Mouse (Mus musculus) embryonic facial prominence, embryonic 14.5 days (tissue): ENCODE results near the gene Orc1. TPM values are rescaled to one million over a fixed set of nuclear protein-coding genes. Genes with fewer than 3 reads are reported as not detected.

ENCODE experiments used
- ATAC-seq: fragments of 200-750 bp; cut with Nextera tagmentation; 2 replicates; pipeline ENCODE4 v1.8.0; 2017; ENCODE audit warnings: low read depth, moderate number of reproducible peaks, moderate TSS enrichment
- DNase-seq: peaks from one replicate; pipeline ENCODE4 v3.0.0-alpha.2; 2015; ENCODE audit warnings: low spot score
- H3K27ac ChIP-seq: fragments of 300-500 bp; sonication (generic); replicated peaks from 2 replicates; pipeline ENCODE4 v1.5.1; 2014; ENCODE audit warnings: low read depth, mild to moderate bottlenecking, low read length, moderate library complexity
- H3K27me3 ChIP-seq: fragments of 300-500 bp; sonication (generic); replicated peaks from 2 replicates; pipeline ENCODE4 v1.6.1; 2014; ENCODE audit warnings: low read length; ENCODE audit not compliant: control insufficient read depth, insufficient read depth
- H3K36me3 ChIP-seq: fragments of 300-500 bp; sonication (generic); 2 replicates; pipeline ENCODE4 v1.6.1; 2014; ENCODE audit warnings: low read length, mixed read lengths; ENCODE audit not compliant: control insufficient read depth, insufficient read depth
- H3K4me1 ChIP-seq: fragments of 300-500 bp; sonication (generic); 2 replicates; pipeline ENCODE4 v1.6.1; 2014; ENCODE audit warnings: antibody characterized with exemption, low read length; ENCODE audit not compliant: control insufficient read depth, insufficient read depth
- H3K4me2 ChIP-seq: fragments of 300-500 bp; sonication (generic); 2 replicates; pipeline ENCODE4 v1.6.1; 2014; ENCODE audit warnings: low read depth, mild to moderate bottlenecking, low read length, moderate library complexity, mixed read lengths
- H3K4me3 ChIP-seq: fragments of 300-500 bp; sonication (generic); 2 replicates; pipeline ENCODE4 v1.5.1; 2014; ENCODE audit warnings: low read depth, mild to moderate bottlenecking, low read length
- H3K9ac ChIP-seq: fragments of 300-500 bp; sonication (generic); 2 replicates; pipeline ENCODE4 v1.6.1; 2014; ENCODE audit warnings: low read depth, mild to moderate bottlenecking, low read length, moderate library complexity, mixed read lengths
- H3K9me3 ChIP-seq: fragments of 300-500 bp; sonication (generic); 2 replicates; pipeline ENCODE4 v1.6.1; 2016; ENCODE audit warnings: low read length; ENCODE audit not compliant: control insufficient read depth
- WGBS: fragments of 180-500 bp; shearing (Covaris S2); extraction: QIAGEN DNeasy Blood & Tissue Kit; methylation state at CpG from one replicate; pipeline ENCODE4 v1.1.7; 2014; 5-methylcytosine and 5-hydroxymethylcytosine counted together
- polyA plus RNA-seq: library from polyadenylated mRNA; unstranded; fragments of >200 nt; fragmentation: Nextera tagmentation; extraction: Ambion mirVana; gene quantifications from 2 replicates; pipeline ENCODE4 v1.2.1, GENCODE M21; 2014

Orc1 gene
- 7.8 and 8.2 TPM in 2 replicates for polyA plus RNA-seq

DNA sequence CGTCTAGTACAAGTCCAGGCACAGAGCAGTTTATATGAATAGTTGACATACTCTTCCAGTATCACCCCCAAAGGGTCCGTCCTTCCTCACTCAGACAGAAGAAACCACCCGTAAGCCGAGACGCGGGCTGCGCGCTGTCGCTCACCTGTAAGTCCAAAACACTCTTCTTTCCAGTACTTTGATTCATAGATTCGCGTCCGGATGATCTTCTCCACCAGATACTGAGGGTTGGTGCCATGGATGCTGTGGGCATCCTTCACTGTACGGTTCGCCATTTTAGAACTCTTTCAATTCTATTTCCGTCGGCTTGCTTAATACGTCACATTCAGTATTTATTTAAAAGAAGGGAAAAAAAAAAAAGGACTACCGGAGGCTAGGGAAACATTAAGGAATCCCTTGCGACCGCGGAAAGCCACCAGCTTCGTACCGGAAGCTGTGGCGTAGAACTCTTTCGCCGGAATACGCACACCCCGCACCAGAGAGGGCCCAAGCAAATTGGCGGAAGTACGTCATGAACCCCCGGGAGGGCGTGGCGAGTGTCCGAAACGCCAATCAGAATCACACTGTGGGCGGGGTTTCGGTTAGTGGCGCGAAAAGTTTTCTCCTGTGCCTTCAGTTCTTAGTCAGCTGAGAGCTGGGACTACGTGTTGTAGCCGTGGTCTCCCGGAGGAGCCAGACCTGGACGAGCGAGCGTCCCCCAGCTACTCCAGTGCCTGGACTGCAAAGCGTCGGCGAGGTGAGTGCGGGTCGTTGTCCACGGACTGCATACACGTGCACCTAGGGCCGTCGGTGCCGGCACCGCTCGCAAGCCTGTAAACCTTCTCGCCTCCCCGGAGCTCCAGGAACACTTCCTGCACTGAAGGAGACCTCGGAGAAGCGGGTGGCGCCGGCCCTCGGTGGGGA lies at the start of gene Orc1, which contains the start of gene Prpf38a:
Gene Orc1 (plus strand): TSS at position 584 of the 903 bp plus-strand sequence.
Gene Prpf38a (minus strand): TSS at position 497 of the 903 bp plus-strand sequence.
- ATAC-seq (peak; percentile 99), DNase-seq (peak; percentile 99)
- WGBS: under 1% methylated on average over 64 of the region's 64 CpGs
- Histone ChIP-seq H3K4me2 (peak within 1 kb of the TSS; percentile 84), H3K27ac (peak within 1 kb of the TSS; percentile 87), H3K36me3 (peaks cover 22% of the 10 kb centered on the region), H3K9ac (peak within 1 kb of the TSS; percentile 74), H3K9me3 (no peaks in the 10 kb centered on the region), H3K27me3 (no peaks in the 10 kb centered on the region), H3K4me1 (peaks cover 16% of the 10 kb centered on the region), H3K4me3 (peak within 1 kb of the TSS; percentile 68)

DNA sequence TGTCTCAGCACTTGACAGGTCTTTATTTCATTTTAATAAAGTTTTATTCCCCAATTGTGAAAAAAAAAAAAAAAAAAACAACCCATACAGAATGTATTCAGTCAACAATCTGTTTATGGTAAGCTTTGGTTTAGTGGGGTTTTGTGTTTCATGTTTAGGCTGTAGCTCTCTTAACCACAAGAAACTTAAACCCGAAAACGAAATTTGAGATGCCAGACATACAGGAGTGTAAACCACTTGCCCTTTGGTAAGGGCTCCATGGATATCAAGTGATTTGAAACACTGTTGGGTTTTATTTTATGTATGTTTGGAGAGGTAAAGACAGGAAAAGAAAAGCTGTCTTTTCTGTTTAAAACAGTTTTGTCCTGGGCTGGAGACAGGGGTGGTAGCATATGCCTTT lies 39.5 kb upstream of the Orc1 start:
- Histone ChIP-seq H3K27ac (no peak overlapping the region), H3K36me3 (peaks cover 33% of the 10 kb centered on the region), H3K9ac (no peak overlapping the region), H3K4me2 (no peak overlapping the region), H3K9me3 (no peaks in the 10 kb centered on the region), H3K4me1 (no peaks in the 10 kb centered on the region), H3K4me3 (no peak overlapping the region), H3K27me3 (no peaks in the 10 kb centered on the region)
- 71% methylated on average over 2 of the region's 2 CpGs for WGBS
- DNase-seq (peak; percentile 59), ATAC-seq (no peak)

DNA sequence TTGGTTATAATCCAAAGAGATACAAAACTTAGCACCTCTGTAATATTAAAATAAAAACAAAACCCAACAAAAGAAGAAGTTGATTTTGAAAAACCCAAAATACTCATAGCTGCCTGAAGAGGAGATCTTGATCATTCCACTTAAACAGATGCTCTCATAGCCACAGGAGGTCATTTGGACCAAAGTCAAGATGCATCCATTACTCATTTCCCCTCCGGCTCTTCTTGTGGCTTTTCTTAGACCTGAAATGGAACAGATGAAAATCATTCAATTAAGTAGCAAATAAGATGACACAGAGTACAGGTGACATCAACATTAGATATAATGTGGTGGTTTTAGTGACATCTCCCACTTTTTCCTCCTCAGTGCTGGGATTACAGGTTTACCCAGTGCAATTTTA lies 14.2 kb upstream of the Orc1 start:
- no peaks in the 10 kb centered on the region for H3K9me3 ChIP-seq
- ATAC-seq: no peak
- H3K9ac ChIP-seq: no peak overlapping the region

DNA sequence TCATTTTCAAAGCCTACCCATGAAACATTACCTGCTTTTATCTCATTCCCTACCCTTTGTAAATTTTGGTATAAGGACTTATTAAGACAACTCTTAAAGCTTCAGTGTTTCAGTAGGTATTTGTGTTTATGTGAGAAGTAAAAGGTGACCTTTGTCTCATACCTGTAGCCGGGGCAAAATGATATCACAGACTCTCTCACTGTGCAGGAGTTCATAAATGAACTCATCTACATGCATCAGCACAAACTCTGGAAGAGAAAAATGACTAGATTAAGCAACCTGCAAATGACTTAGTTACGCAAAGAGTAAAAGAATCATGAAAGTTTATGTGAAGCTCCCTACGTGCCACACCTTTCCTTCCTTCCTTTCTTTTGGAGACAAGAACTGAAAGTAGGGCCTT lies 6.6 kb upstream of the Orc1 start:
- peaks cover 1% of the 10 kb centered on the region for H3K4me1 ChIP-seq
- ATAC-seq: no peak
- H3K36me3 ChIP-seq: peaks cover 71% of the 10 kb centered on the region
- no peak overlapping the region for H3K27ac ChIP-seq
- H3K9me3 ChIP-seq: no peaks in the 10 kb centered on the region
- no peak overlapping the region for H3K4me3 ChIP-seq
- H3K4me2 ChIP-seq: no peak overlapping the region
- WGBS: 96% methylated on average over 3 of the region's 3 CpGs
- DNase-seq: no peak
- no peaks in the 10 kb centered on the region for H3K27me3 ChIP-seq
- H3K9ac ChIP-seq: no peak overlapping the region

More for the DNA sequence above, 14.2 kb upstream of the Orc1 start:
- no peak overlapping the region for H3K27ac ChIP-seq
- H3K36me3 ChIP-seq: peaks cover 96% of the 10 kb centered on the region
- H3K4me3 ChIP-seq: no peak overlapping the region
- no peak overlapping the region for H3K4me2 ChIP-seq
- no peaks in the 10 kb centered on the region for H3K4me1 ChIP-seq
- no peaks in the 10 kb centered on the region for H3K27me3 ChIP-seq
- WGBS: 73% methylated on average over 1 of the region's 1 CpGs
- DNase-seq: no peak

DNA sequence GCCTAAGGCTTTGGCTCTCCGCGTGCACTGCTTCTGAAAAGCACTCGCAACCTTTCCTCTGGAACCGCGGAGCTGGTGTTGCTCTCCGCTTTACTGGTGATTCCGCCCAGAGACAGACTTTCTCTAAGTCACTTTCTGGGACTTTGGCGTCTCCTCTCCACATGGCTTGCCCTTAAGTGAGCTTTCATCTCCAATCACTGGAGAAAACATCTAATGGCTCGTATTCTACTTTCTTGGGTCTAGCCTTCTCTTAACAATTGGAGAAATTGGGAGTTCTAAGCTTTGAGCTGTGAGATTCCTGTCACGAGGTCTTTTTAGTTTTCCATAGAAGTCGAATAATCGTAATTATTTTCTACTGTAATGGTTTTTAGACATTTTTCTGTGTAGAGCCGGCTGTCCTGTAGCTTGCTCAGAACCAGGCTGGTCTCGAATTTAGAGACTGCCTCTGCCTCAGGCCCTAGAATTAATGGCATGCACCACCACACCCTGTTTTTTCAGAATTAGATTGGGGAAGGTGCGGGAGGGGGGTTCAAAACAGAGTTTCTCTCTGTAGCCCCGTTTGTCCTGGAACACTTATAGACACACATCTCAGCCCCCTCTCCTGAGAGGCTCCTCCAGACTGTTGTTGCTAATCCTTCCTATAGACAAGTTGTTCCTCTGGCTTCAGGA lies 654 bp downstream of the Orc1 start:
- Histone ChIP-seq H3K9me3 (no peaks in the 10 kb centered on the region), H3K36me3 (peaks cover 15% of the 10 kb centered on the region), H3K4me1 (peaks cover 16% of the 10 kb centered on the region), H3K27me3 (no peaks in the 10 kb centered on the region), H3K4me3 (peak overlapping the region; percentile 68), H3K9ac (peak overlapping the region; percentile 74), H3K4me2 (peak overlapping the region; percentile 84), H3K27ac (peak overlapping the region; percentile 87)
- ATAC-seq (no peak), DNase-seq (no peak)
- WGBS: under 1% methylated on average over 16 of the region's 16 CpGs

DNA sequence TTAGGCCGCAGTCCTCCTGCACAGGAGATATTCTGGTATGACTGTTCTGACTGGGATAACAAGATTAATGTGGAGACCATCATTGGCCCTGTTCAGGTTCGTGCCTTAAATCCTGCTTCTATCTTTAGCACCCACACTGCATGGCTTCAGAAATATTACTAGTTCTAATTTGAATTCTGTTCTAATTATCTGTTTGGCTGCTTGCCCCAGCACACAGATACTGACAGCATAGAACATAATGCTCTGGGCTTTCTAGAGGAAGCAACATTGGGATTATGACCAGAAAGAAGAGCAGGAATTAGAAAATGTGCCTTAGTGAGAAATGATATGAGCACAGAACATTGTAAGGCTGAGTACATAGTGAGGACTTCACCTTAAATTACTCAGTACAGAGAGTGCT lies 14.2 kb downstream of the Orc1 start:
- Histone ChIP-seq H3K9ac (no peak overlapping the region), H3K27me3 (no peaks in the 10 kb centered on the region), H3K4me3 (no peak overlapping the region), H3K9me3 (no peaks in the 10 kb centered on the region), H3K4me1 (no peaks in the 10 kb centered on the region), H3K4me2 (no peak overlapping the region), H3K27ac (no peak overlapping the region), H3K36me3 (0 out of 2 replicates have a peak, but pooled peaks cover 17% of the 10 kb centered on the region)
- 87% methylated on average over 2 of the region's 2 CpGs for WGBS
- no peak for DNase-seq
- no peak for ATAC-seq

DNA sequence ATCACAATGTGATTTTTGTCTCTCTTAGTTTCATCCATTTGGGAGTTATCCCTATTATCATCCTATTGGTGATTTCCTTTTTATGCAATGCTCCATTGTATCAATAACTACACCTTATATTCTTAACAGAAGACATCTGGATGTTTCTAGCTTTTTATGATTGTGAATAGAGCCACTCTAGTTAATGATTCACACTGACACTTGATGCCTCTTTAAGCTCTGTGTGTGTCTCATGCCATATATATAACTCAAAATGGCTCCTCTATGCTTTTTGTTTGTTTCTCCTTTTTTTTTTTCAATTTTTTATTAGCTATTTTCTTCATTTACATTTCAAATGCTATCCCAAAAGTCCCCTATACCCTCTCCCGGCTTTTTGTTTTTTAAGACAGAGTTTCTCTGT lies 16.6 kb downstream of the Orc1 start:
- Histone ChIP-seq H3K4me3 (no peak overlapping the region), H3K9ac (no peak overlapping the region), H3K36me3 (peaks cover 19% of the 10 kb centered on the region), H3K4me2 (no peak overlapping the region), H3K9me3 (no peaks in the 10 kb centered on the region), H3K4me1 (no peaks in the 10 kb centered on the region), H3K27ac (no peak overlapping the region), H3K27me3 (no peaks in the 10 kb centered on the region)
- ATAC-seq (no peak), DNase-seq (no peak)
- 86% methylated on average over 1 of the region's 1 CpGs for WGBS

DNA sequence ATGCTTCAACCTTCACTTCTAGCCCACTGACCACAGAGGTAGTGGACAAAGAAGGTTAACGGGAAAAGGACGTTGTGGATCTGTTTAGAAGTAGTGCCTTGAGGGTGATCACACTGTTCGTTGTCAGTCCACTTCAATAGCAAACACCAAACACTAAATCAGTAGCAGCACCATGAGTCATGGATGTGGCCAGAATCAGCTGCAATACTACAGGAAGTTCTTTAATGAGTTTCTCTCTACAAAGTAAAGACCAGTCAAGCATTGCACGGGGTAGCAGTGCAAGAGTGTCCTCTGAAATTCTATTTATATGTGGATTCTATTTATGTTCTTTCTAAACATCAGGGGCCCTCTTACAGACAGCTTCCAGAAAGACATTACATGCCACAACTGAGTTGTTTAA lies 19.1 kb downstream of the Orc1 start:
- no peak overlapping the region for H3K4me2 ChIP-seq
- ATAC-seq (no peak), DNase-seq (no peak)
- no peak overlapping the region for H3K4me3 ChIP-seq
- H3K36me3 ChIP-seq: peaks cover 33% of the 10 kb centered on the region
- H3K27me3 ChIP-seq: no peaks in the 10 kb centered on the region
- H3K27ac ChIP-seq: no peak overlapping the region
- 88% methylated on average over 4 of the region's 4 CpGs for WGBS
- H3K9me3 ChIP-seq: no peaks in the 10 kb centered on the region
- H3K4me1 ChIP-seq: no peaks in the 10 kb centered on the region
- no peak overlapping the region for H3K9ac ChIP-seq
